Comparison of ENCODE assay signal across 8 mouse cellular contexts in genomic region chr7:127677077-127677476, GRCm38 (mm10). TPM values are rescaled to one million over a fixed set of nuclear protein-coding genes. Genes with fewer than 3 reads are reported as not detected.
DNase-seq lines count a peak whose midpoint lies in the region; ATAC-seq and TF ChIP-seq lines count a peak whose summit lies in the region.

No protein-coding gene starts in this region.

- no peaks in the 10 kb centered on the region for H3K27me3 ChIP-seq in midbrain, embryonic 10.5 days (ENCODE audit: low read depth, poor library complexity, severe bottlenecking)
- no peaks in the 10 kb centered on the region for H3K27me3 ChIP-seq in midbrain, embryonic 15.5 days (replicated peaks)
- no peaks in the 10 kb centered on the region for H3K27me3 ChIP-seq in midbrain, postnatal 0 days (ENCODE audit: insufficient read depth, low read length)

- H3K27ac ChIP-seq in midbrain, embryonic 10.5 days (replicated peaks), result no peak overlapping the region
- no peak overlapping the region for H3K27ac ChIP-seq in midbrain, embryonic 15.5 days
- no peak overlapping the region for H3K27ac ChIP-seq in midbrain, postnatal 0 days (ENCODE audit: low read depth, low read length)

- no peaks in the 10 kb centered on the region for H3K9me3 ChIP-seq in midbrain, embryonic 10.5 days (replicated peaks)
- no peaks in the 10 kb centered on the region for H3K9me3 ChIP-seq in midbrain, embryonic 15.5 days
- H3K9me3 ChIP-seq in midbrain, postnatal 0 days (ENCODE audit: low read length), result no peaks in the 10 kb centered on the region

- H3K36me3 ChIP-seq in midbrain, embryonic 10.5 days, result peaks cover 11% of the 10 kb centered on the region
- H3K36me3 ChIP-seq in midbrain, embryonic 15.5 days (replicated peaks), result no peaks in the 10 kb centered on the region; the same call in 1 of the 2 replicates
- H3K36me3 ChIP-seq in midbrain, postnatal 0 days (ENCODE audit: insufficient read depth, low read length), result peaks cover 8% of the 10 kb centered on the region; the same call in 1 of the 2 replicates

- H3K4me1 ChIP-seq in midbrain, embryonic 10.5 days, result peaks cover 3% of the 10 kb centered on the region; the same call in 1 of the 2 replicates
- peaks cover 6% of the 10 kb centered on the region; the same call in 1 of the 2 replicates for H3K4me1 ChIP-seq in midbrain, embryonic 15.5 days
- no peaks in the 10 kb centered on the region for H3K4me1 ChIP-seq in midbrain, postnatal 0 days (ENCODE audit: insufficient read depth, low read length)

- 68% methylated on average over 6 of the region's 6 CpGs for WGBS in midbrain, embryonic 10.5 days
- 70% methylated on average over 6 of the region's 6 CpGs for WGBS in midbrain, embryonic 15.5 days
- WGBS in midbrain, postnatal 0 days, result 67% methylated on average over 6 of the region's 6 CpGs

- peak; percentile 63 for TF ChIP-seq CTCF in brain, embryonic 14.5 days (IDR thresholded peaks at IDR 0.05; ENCODE audit: borderline replicate concordance, extremely low read depth, insufficient read depth, insufficient read length)
- peak; percentile 71 for TF ChIP-seq CTCF in midbrain, postnatal 0 days (IDR thresholded peaks at IDR 0.05)

- ATAC-seq in cerebellum, adult (ENCODE audit: insufficient number of reproducible peaks, low FRiP score, low TSS enrichment), result no peak
- no peak for ATAC-seq in midbrain, embryonic 15.5 days (replicated peaks)
- no peak for ATAC-seq in midbrain, postnatal 0 days (ENCODE audit: low FRiP score)

- DNase-seq in cerebellum, adult 18-20 months, result peak; percentile 57 to 60
- DNase-seq in midbrain, embryonic 10.5 days (ENCODE audit: low spot score), result peak; percentile 58
- peak; percentile 19 for DNase-seq in brain, embryonic 14.5 days (ENCODE audit: low read depth)
- DNase-seq in induced T-regulatory cell, adult 2 months (ENCODE audit: low read depth), result peak; percentile 74
- DNase-seq in midbrain, postnatal 0 days (ENCODE audit: low spot score), result peak; percentile 17
- DNase-seq in thymus, postnatal 36 days, result peak; percentile 65 to 72

- H3K4me2 ChIP-seq in midbrain, embryonic 15.5 days, result no peak overlapping the region
- H3K4me2 ChIP-seq in midbrain, postnatal 0 days (ENCODE audit: low read depth, low read length, poor library complexity, severe bottlenecking), result no peak overlapping the region

- no peak overlapping the region for H3K9ac ChIP-seq in midbrain, embryonic 15.5 days
- H3K9ac ChIP-seq in midbrain, postnatal 0 days (replicated peaks; ENCODE audit: low read length, poor library complexity, severe bottlenecking), result no peak overlapping the region

- H3K4me3 ChIP-seq in midbrain, embryonic 10.5 days, result no peak overlapping the region
- no peak overlapping the region for H3K4me3 ChIP-seq in midbrain, embryonic 15.5 days
- H3K4me3 ChIP-seq in midbrain, postnatal 0 days (ENCODE audit: low read depth, low read length), result no peak overlapping the region

- TF ChIP-seq POLR2A in brain, embryonic 14.5 days (IDR thresholded peaks at IDR 0.05; ENCODE audit: borderline replicate concordance, extremely low read depth, insufficient read depth, insufficient read length, poor library complexity, severe bottlenecking), result no peak

RNA-seq across cellular contexts. Expression of gene Bcl7c, which starts 31.7 kb away (rescaled TPM):
- polyA plus RNA-seq in midbrain, embryonic 10.5 days (2016; fragmentation: Nextera tagmentation; extraction: Ambion mirVana), result 47.8 and 48.9 TPM in 2 replicates
- polyA plus RNA-seq in midbrain, embryonic 15.5 days (2015; fragmentation: Nextera tagmentation; extraction: Ambion mirVana), result 52.9 and 59.2 TPM in 2 replicates
- polyA plus RNA-seq in brain, embryonic 14.5 days (2012; rRNA removed), result 51.0 and 78.6 TPM in 2 replicates
- total RNA-seq in midbrain, postnatal 0 days (2014; rRNA removed), result 115 and 131 TPM in 2 replicates
- 41.3 and 49.2 TPM in 2 replicates for polyA plus RNA-seq in midbrain, postnatal 0 days (2015; fragmentation: Nextera tagmentation; extraction: Ambion mirVana)

RNA-seq across cellular contexts. Expression of gene Ctf1, which starts 35.5 kb away (rescaled TPM):
- polyA plus RNA-seq in midbrain, embryonic 10.5 days (2016; fragmentation: Nextera tagmentation; extraction: Ambion mirVana), result 5.1 and 5.2 TPM in 2 replicates
- polyA plus RNA-seq in midbrain, embryonic 15.5 days (2015; fragmentation: Nextera tagmentation; extraction: Ambion mirVana), result 3.7 and 3.8 TPM in 2 replicates
- polyA plus RNA-seq in brain, embryonic 14.5 days (2012; rRNA removed), result 8.0 and 12.2 TPM in 2 replicates
- 5.5 and 5.6 TPM in 2 replicates for total RNA-seq in midbrain, postnatal 0 days (2014; rRNA removed)
- 3.2 and 3.8 TPM in 2 replicates for polyA plus RNA-seq in midbrain, postnatal 0 days (2015; fragmentation: Nextera tagmentation; extraction: Ambion mirVana)

RNA-seq across cellular contexts. Expression of gene Ctf2, which starts 54.9 kb away (rescaled TPM):
- polyA plus RNA-seq in midbrain, embryonic 10.5 days (2016; fragmentation: Nextera tagmentation; extraction: Ambion mirVana), result 0.22 and 0.36 TPM in 2 replicates
- 0.12 and 0.15 TPM in 2 replicates for polyA plus RNA-seq in midbrain, embryonic 15.5 days (2015; fragmentation: Nextera tagmentation; extraction: Ambion mirVana)
- not detected in 2 replicates for polyA plus RNA-seq in brain, embryonic 14.5 days (2012; rRNA removed)
- total RNA-seq in midbrain, postnatal 0 days (2014; rRNA removed), result not detected in 2 replicates
- polyA plus RNA-seq in midbrain, postnatal 0 days (2015; fragmentation: Nextera tagmentation; extraction: Ambion mirVana), result not detected in 2 replicates

Comparison
In these comparisons a context has a peak if more than half of its experiments do, and no peak if none do; other contexts are left out.
1. DNase-seq: peak in every context shown above with its lines; median percentile 74 in induced T-regulatory cell, adult 2 months; 68 in thymus, postnatal 36 days; 58 in cerebellum, adult 18-20 months; 58 in midbrain, embryonic 10.5 days; 19 in brain, embryonic 14.5 days; 17 in midbrain, postnatal 0 days.